Mouse (Mus musculus) erythroblast, embryonic 14.5 days (primary cell): ENCODE results near the gene Tns1.

ENCODE experiments used
- GATA1 ChIP-seq: IDR thresholded peaks from 2 replicates; pipeline ENCODE4 v1.6.1; 2012; ENCODE audit warnings: low read length, inconsistent platforms, mixed read lengths
- TAL1 ChIP-seq: IDR thresholded peaks from 3 replicates; pipeline ENCODE4 v1.6.1; 2012; ENCODE audit warnings: low read length, inconsistent platforms, mixed read lengths

DNA sequence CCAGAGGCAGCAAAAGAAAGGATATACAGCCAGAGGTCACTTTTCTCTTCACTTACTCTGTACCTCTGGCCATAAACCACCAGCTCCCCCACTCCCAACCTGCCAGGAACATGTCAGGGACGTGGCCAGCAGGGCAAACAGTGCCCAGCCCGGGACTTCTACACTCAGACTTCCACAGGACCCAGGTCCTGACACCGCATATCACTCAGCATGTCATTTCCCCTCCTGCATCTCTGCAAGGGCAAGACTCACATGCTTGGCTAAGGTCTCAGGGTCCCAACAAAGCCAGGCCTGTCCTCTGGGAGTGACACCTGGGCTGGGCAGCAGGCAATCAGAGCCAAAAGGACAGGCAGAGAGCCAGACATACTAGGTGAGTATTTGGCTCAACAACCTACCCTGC, 11.2 kb downstream of the Tns1 start:
- TF ChIP-seq GATA1 (no peak), TAL1 (no peak)
